Mouse (Mus musculus) ES-E14 (cell line): Measurements from ENCODE around the gene Ubtd2.

Experiments used
- CHD2 ChIP-seq: IDR thresholded peaks from 2 replicates; pipeline ENCODE4 v1.6.1; 2014; ENCODE audit warnings: mild to moderate bottlenecking, low read depth, low read length, inconsistent platforms
- HCFC1 ChIP-seq: IDR thresholded peaks from 2 replicates; pipeline ENCODE4 v1.6.1; 2012; ENCODE audit warnings: low read length, inconsistent platforms, borderline replicate concordance; ENCODE audit not compliant: insufficient read depth
- MAFK ChIP-seq: IDR thresholded peaks from 2 replicates; pipeline ENCODE4 v1.6.1; 2014; ENCODE audit warnings: mild to moderate bottlenecking, low read depth, low read length, inconsistent platforms; ENCODE audit not compliant: insufficient read depth
- ZC3H11A ChIP-seq: IDR thresholded peaks from 2 replicates; pipeline ENCODE4 v1.6.1; 2012; ENCODE audit warnings: low read depth, mild to moderate bottlenecking, inconsistent platforms, low read length, borderline replicate concordance
- ZNF384 ChIP-seq: IDR thresholded peaks from 2 replicates; pipeline ENCODE4 v1.6.1; 2012; ENCODE audit warnings: low read depth, low read length, inconsistent platforms

DNA sequence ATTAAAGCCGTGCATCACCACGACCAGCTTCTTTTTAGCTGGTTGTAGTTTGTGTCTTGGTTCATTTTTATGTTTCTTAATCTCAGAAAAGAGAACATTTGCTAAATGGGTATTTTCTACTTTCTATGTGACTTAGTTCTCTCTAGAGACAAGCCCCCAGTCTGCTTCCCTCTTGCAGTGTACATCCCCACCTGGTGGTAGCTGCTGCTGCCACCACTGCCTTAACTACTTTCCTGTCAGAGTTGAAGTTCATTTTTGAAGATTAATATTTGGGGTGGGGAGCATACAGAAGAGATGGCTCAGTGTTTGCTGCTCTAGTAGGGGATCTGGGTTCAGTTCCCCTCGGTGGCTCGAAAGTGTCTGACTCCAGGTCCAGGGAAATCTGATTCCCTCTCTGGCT lies 44.8 kb downstream of the Ubtd2 start:
- TF ChIP-seq CHD2, result no peak
- TF ChIP-seq ZC3H11A, result no peak
- no peak for TF ChIP-seq ZNF384
- no peak for TF ChIP-seq HCFC1
- TF ChIP-seq MAFK, result no peak
